Mouse (Mus musculus) midbrain, embryonic 10.5 days (tissue): Measurements from ENCODE around the gene Ero1l. TPM values are rescaled to one million over a fixed set of nuclear protein-coding genes. Genes with fewer than 3 reads are reported as not detected.
A peak's percentile ranks its signal among the peaks of the same experiment; 100 is the strongest.

ENCODE experiments used
- DNase-seq: peaks from one replicate; pipeline ENCODE4 v3.0.0-alpha.2; 2017; ENCODE audit warnings: low spot score
- H3K27ac ChIP-seq: fragments of 300-500 bp; sonication (generic); replicated peaks from 2 replicates; pipeline ENCODE4 v1.5.1; 2016; ENCODE audit warnings: mild to moderate bottlenecking
- H3K27me3 ChIP-seq: fragments of 300-500 bp; sonication (generic); 2 replicates; pipeline ENCODE4 v1.6.1; 2016; ENCODE audit warnings: low read depth, mild to moderate bottlenecking; ENCODE audit not compliant: poor library complexity, severe bottlenecking
- H3K36me3 ChIP-seq: fragments of 300-500 bp; sonication (generic); 2 replicates; pipeline ENCODE4 v1.6.1; 2016; ENCODE audit warnings: mild to moderate bottlenecking, moderate library complexity
- H3K4me1 ChIP-seq: fragments of 300-500 bp; sonication (generic); 2 replicates; pipeline ENCODE4 v1.6.1; 2016
- H3K4me3 ChIP-seq: fragments of 300-500 bp; sonication (generic); 2 replicates; pipeline ENCODE4 v1.5.1; 2016; ENCODE audit warnings: mild to moderate bottlenecking, moderate library complexity
- H3K9me3 ChIP-seq: fragments of 300-500 bp; sonication (generic); replicated peaks from 2 replicates; pipeline ENCODE4 v1.6.1; 2016; ENCODE audit warnings: mild to moderate bottlenecking
- WGBS: fragments of 180-500 bp; shearing (Covaris S2); methylation state at CpG from one replicate; pipeline ENCODE4 v1.1.7; 2016; 5-methylcytosine and 5-hydroxymethylcytosine counted together
- polyA plus RNA-seq: library from polyadenylated mRNA; unstranded; fragments of >200 nt; fragmentation: Nextera tagmentation; extraction: Ambion mirVana; gene quantifications from 2 replicates; pipeline ENCODE4 v1.2.1, GENCODE M21; 2016

Ero1l gene
- 37.7 and 39.2 TPM in 2 replicates for polyA plus RNA-seq

GRCm38 (mm10) chr14:45318426-45319236 is at the start of gene Ero1l:
Ero1l (minus strand) TSS chr14:45318771.
- 1% methylated on average over 74 of the region's 74 CpGs for WGBS
- Histone ChIP-seq H3K27ac (peak within 1 kb of the TSS; percentile 98), H3K4me1 (peaks cover 15% of the 10 kb centered on the region), H3K4me3 (peak within 1 kb of the TSS; percentile 94), H3K9me3 (no peaks in the 10 kb centered on the region), H3K36me3 (no peaks in the 10 kb centered on the region), H3K27me3 (0 out of 2 replicates have a peak, but pooled peaks cover 5% of the 10 kb centered on the region)
- peak; percentile 83 for DNase-seq

- no peaks in the 10 kb centered on the region for H3K27me3 ChIP-seq
- DNase-seq, result no peak
- no peak overlapping the region for H3K4me3 ChIP-seq
- H3K9me3 ChIP-seq, result peaks cover 6% of the 10 kb centered on the region; the same call in 1 of the 2 replicates
- 88% methylated on average over 6 of the region's 6 CpGs for WGBS
- H3K36me3 ChIP-seq, result peaks cover 43% of the 10 kb centered on the region
- H3K27ac ChIP-seq, result 0 out of 2 replicates have a peak overlapping the region, but pooled peaks have one; percentile 28
- peaks cover 11% of the 10 kb centered on the region for H3K4me1 ChIP-seq
Measured at GRCm38 (mm10) chr14:45365196-45365587, 46.6 kb upstream of the Ero1l start.

GRCm38 (mm10) chr14:45364211-45365195 is 45.9 kb upstream of the Ero1l start:
- H3K27me3 ChIP-seq, result no peaks in the 10 kb centered on the region
- peaks cover 2% of the 10 kb centered on the region; the same call in 1 of the 2 replicates for H3K9me3 ChIP-seq
- peaks cover 11% of the 10 kb centered on the region for H3K4me1 ChIP-seq
- DNase-seq, result no peak
- H3K4me3 ChIP-seq, result no peak overlapping the region
- H3K27ac ChIP-seq, result peak overlapping the region; percentile 28; the same call in 1 of the 2 replicates
- 81% methylated on average over 16 of the region's 16 CpGs for WGBS
- H3K36me3 ChIP-seq, result peaks cover 41% of the 10 kb centered on the region

- H3K4me1 ChIP-seq, result peaks cover 9% of the 10 kb centered on the region
- DNase-seq, result peak; percentile 97
- peaks cover 37% of the 10 kb centered on the region for H3K36me3 ChIP-seq
- H3K27me3 ChIP-seq, result no peaks in the 10 kb centered on the region
- no peaks in the 10 kb centered on the region for H3K9me3 ChIP-seq
- WGBS, result under 1% methylated on average over 80 of the region's 93 CpGs
- H3K4me3 ChIP-seq, result peak within 1 kb of the TSS; percentile 81
- peak within 1 kb of the TSS; percentile 89 for H3K27ac ChIP-seq
Measured at GRCm38 (mm10) chr14:45350931-45351859, 32.6 kb upstream of the Ero1l start, which contains the start of gene Styx. Styx (plus strand) TSS chr14:45351093.

- Histone ChIP-seq H3K4me3 (peak within 1 kb of the TSS; percentile 74), H3K4me1 (peaks cover 11% of the 10 kb centered on the region), H3K27me3 (no peaks in the 10 kb centered on the region), H3K36me3 (peaks cover 38% of the 10 kb centered on the region), H3K9me3 (no peaks in the 10 kb centered on the region), H3K27ac (peak within 1 kb of the TSS; percentile 97)
- DNase-seq, result peak; percentile 94
- under 1% methylated on average over 44 of the region's 44 CpGs for WGBS
Measured at GRCm38 (mm10) chr14:45329589-45330181, 11.1 kb upstream of the Ero1l start, which contains the start of gene Psmc6. Psmc6 (plus strand) TSS chr14:45329788.

- peaks cover 32% of the 10 kb centered on the region for H3K36me3 ChIP-seq
- WGBS, result 15% methylated on average over 8 of the region's 8 CpGs
- H3K4me3 ChIP-seq, result peak overlapping the region; percentile 74
- no peaks in the 10 kb centered on the region for H3K27me3 ChIP-seq
- no peaks in the 10 kb centered on the region for H3K9me3 ChIP-seq
- peak overlapping the region; percentile 97 for H3K27ac ChIP-seq
- H3K4me1 ChIP-seq, result peaks cover 11% of the 10 kb centered on the region
- DNase-seq, result no peak
Measured at GRCm38 (mm10) chr14:45329018-45329588, 10.5 kb upstream of the Ero1l start.

GRCm38 (mm10) chr14:45328072-45328713 is 9.6 kb upstream of the Ero1l start:
- peaks cover 11% of the 10 kb centered on the region for H3K4me1 ChIP-seq
- WGBS, result 89% methylated on average over 4 of the region's 4 CpGs
- no peaks in the 10 kb centered on the region for H3K27me3 ChIP-seq
- H3K36me3 ChIP-seq, result peaks cover 23% of the 10 kb centered on the region
- H3K27ac ChIP-seq, result no peak overlapping the region
- DNase-seq, result no peak
- no peaks in the 10 kb centered on the region for H3K9me3 ChIP-seq
- H3K4me3 ChIP-seq, result no peak overlapping the region

GRCm38 (mm10) chr14:45325471-45325870 is 6.9 kb upstream of the Ero1l start:
- Histone ChIP-seq H3K4me1 (no peaks in the 10 kb centered on the region), H3K27ac (no peak overlapping the region), H3K4me3 (no peak overlapping the region), H3K9me3 (no peaks in the 10 kb centered on the region), H3K27me3 (0 out of 2 replicates have a peak, but pooled peaks cover under 1% of the 10 kb centered on the region), H3K36me3 (no peaks in the 10 kb centered on the region)
- no peak for DNase-seq

- Histone ChIP-seq H3K27me3 (0 out of 2 replicates have a peak, but pooled peaks cover 5% of the 10 kb centered on the region), H3K27ac (no peak overlapping the region), H3K4me3 (no peak overlapping the region), H3K4me1 (no peaks in the 10 kb centered on the region; the same call in 1 of the 2 replicates), H3K9me3 (no peaks in the 10 kb centered on the region), H3K36me3 (no peaks in the 10 kb centered on the region)
- 89% methylated on average over 3 of the region's 3 CpGs for WGBS
- no peak for DNase-seq
Measured at GRCm38 (mm10) chr14:45323320-45323719, 4.7 kb upstream of the Ero1l start.

- WGBS, result 83% methylated on average over 2 of the region's 2 CpGs
- H3K4me3 ChIP-seq, result no peak overlapping the region
- H3K27me3 ChIP-seq, result 0 out of 2 replicates have a peak, but pooled peaks cover 5% of the 10 kb centered on the region
- no peaks in the 10 kb centered on the region for H3K36me3 ChIP-seq
- H3K27ac ChIP-seq, result no peak overlapping the region
- no peaks in the 10 kb centered on the region for H3K9me3 ChIP-seq
- peaks cover 5% of the 10 kb centered on the region for H3K4me1 ChIP-seq
- DNase-seq, result no peak
Measured at GRCm38 (mm10) chr14:45322450-45322849, 3.9 kb upstream of the Ero1l start.

GRCm38 (mm10) chr14:45321622-45322021 is 3.1 kb upstream of the Ero1l start:
- H3K36me3 ChIP-seq, result no peaks in the 10 kb centered on the region
- peaks cover 10% of the 10 kb centered on the region for H3K4me1 ChIP-seq
- DNase-seq, result no peak
- WGBS, result 82% methylated on average over 5 of the region's 5 CpGs
- H3K27ac ChIP-seq, result no peak overlapping the region
- H3K9me3 ChIP-seq, result no peaks in the 10 kb centered on the region
- H3K4me3 ChIP-seq, result no peak overlapping the region
- H3K27me3 ChIP-seq, result 0 out of 2 replicates have a peak, but pooled peaks cover 5% of the 10 kb centered on the region
